Mouse (Mus musculus) CH12.LX (cell line): Measurements from ENCODE around the gene Csn1s2a. TPM values are rescaled to one million over a fixed set of nuclear protein-coding genes. Genes with fewer than 3 reads are reported as not detected.

Experiments used
- DNase-seq: peaks from one replicate; pipeline ENCODE4 v3.0.0-alpha.2; 2013; ENCODE audit errors: extremely low read depth
- H3K27ac ChIP-seq: 2 replicates; pipeline ENCODE4 v1.5.1; 2012; ENCODE audit warnings: low read depth, mild to moderate bottlenecking, control low read depth, moderate library complexity; ENCODE audit not compliant: insufficient read depth
- H3K27me3 ChIP-seq: replicated peaks from 2 replicates; pipeline ENCODE3; 2012; ENCODE audit warnings: inconsistent platforms
- H3K36me3 ChIP-seq, 2 experiments: replicated peaks in 1 of 2; 2 replicates each; pipeline versions ENCODE3 to v1.6.1; 2012; ENCODE audit warnings: inconsistent platforms in 1 of 2, low read length in 1 of 2, mild to moderate bottlenecking in 1 of 2, mixed read lengths in 1 of 2, moderate library complexity in 1 of 2; ENCODE audit not compliant: control insufficient read depth in 1 of 2, insufficient read depth in 1 of 2
- H3K4me1 ChIP-seq, 2 experiments: 2 replicates each; pipeline ENCODE4 v1.6.1; 2012; ENCODE audit warnings: inconsistent platforms in 1 of 2, moderate library complexity in 1 of 2; ENCODE audit not compliant: insufficient read depth in 2 of 2, control insufficient read depth in 1 of 2
- H3K4me2 ChIP-seq: 2 replicates; pipeline ENCODE4 v1.6.1; 2012; ENCODE audit warnings: low read depth, mild to moderate bottlenecking, control low read depth; ENCODE audit not compliant: poor library complexity, insufficient read depth, severe bottlenecking
- H3K4me3 ChIP-seq, 3 experiments: fragments of 150-350 bp in 1 of 3; sonication (generic) in 1 of 3; replicated peaks in 1 of 3; 2 replicates each; pipeline versions ENCODE3 to v1.5.1; 2011 to 2012; ENCODE audit warnings: low read depth in 2 of 3, low read length in 2 of 3, mild to moderate bottlenecking in 2 of 3, moderate library complexity in 2 of 3, control low read depth in 1 of 3, improper control_type of control experiment in 1 of 3, inconsistent platforms in 1 of 3, mixed read lengths in 1 of 3; ENCODE audit not compliant: poor library complexity in 1 of 3
- H3K79me2 ChIP-seq: replicated peaks from 2 replicates; pipeline ENCODE4 v1.6.1; 2012; ENCODE audit warnings: mild to moderate bottlenecking, moderate library complexity; ENCODE audit not compliant: control insufficient read depth, poor library complexity, insufficient read depth, severe bottlenecking; ENCODE audit errors: extremely low read depth
- H3K9ac ChIP-seq: 2 replicates; pipeline ENCODE4 v1.6.1; 2012; ENCODE audit warnings: low read depth, mild to moderate bottlenecking, control low read depth, moderate library complexity; ENCODE audit not compliant: insufficient read depth
- H3K9me3 ChIP-seq: replicated peaks from 2 replicates; pipeline ENCODE3; 2012; ENCODE audit warnings: low read length, inconsistent platforms, mixed read lengths
- CHD2 ChIP-seq: IDR thresholded peaks from 2 replicates; pipeline ENCODE4 v1.6.1; 2011; ENCODE audit warnings: low read length, improper control_type of control experiment
- CTCF ChIP-seq, 2 experiments: IDR thresholded peaks in 1 of 2; conservative IDR thresholded peaks in 1 of 2; 2 replicates each; pipeline ENCODE4 v1.5.1; 2011 to 2012; ENCODE audit warnings: low read depth in 2 of 2, low read length in 2 of 2, improper control_type of control experiment in 1 of 2, inconsistent platforms in 1 of 2, mild to moderate bottlenecking in 1 of 2, moderate library complexity in 1 of 2
- E2F4 ChIP-seq: IDR thresholded peaks from 2 replicates; pipeline ENCODE4 v1.6.1; 2011; ENCODE audit warnings: low read depth, low read length, improper control_type of control experiment; ENCODE audit not compliant: insufficient replicate concordance
- ELF1 ChIP-seq: IDR thresholded peaks from 2 replicates; pipeline ENCODE4 v1.6.1; 2014; ENCODE audit warnings: low read depth, mild to moderate bottlenecking, inconsistent platforms, low read length, improper control_type of control experiment
- GABPA ChIP-seq: IDR thresholded peaks from 2 replicates; pipeline ENCODE4 v1.6.1; 2012; ENCODE audit warnings: low read depth, low read length, improper control_type of control experiment, inconsistent platforms; ENCODE audit not compliant: insufficient replicate concordance
- KAT2A ChIP-seq: IDR thresholded peaks from 2 replicates; pipeline ENCODE4 v1.6.1; 2012; ENCODE audit warnings: low read length, improper control_type of control experiment, inconsistent platforms; ENCODE audit not compliant: insufficient replicate concordance
- SMC3 ChIP-seq: IDR thresholded peaks from 2 replicates; pipeline ENCODE4 v1.6.1; 2011; ENCODE audit warnings: low read depth, low read length, improper control_type of control experiment
- UBTF ChIP-seq: IDR thresholded peaks from 2 replicates; pipeline ENCODE4 v1.6.1; 2012; ENCODE audit warnings: low read depth, mild to moderate bottlenecking, inconsistent platforms, low read length, improper control_type of control experiment, moderate library complexity
- USF1 ChIP-seq: IDR thresholded peaks from 2 replicates; pipeline ENCODE4 v1.6.1; 2014; ENCODE audit warnings: low read depth, mild to moderate bottlenecking, inconsistent platforms, low read length, improper control_type of control experiment
- ZKSCAN1 ChIP-seq: IDR thresholded peaks from 2 replicates; pipeline ENCODE4 v1.6.1; 2012; ENCODE audit warnings: low read depth, inconsistent platforms, low read length, improper control_type of control experiment, borderline replicate concordance
- dilution Hi-C: fragments of 300-500 bp; cut with MboI; formaldehyde crosslinking; loops from 2 replicates; pipeline ENCODE4 v1.14.3; 2020; ENCODE audit warnings: low sequenced_read_pairs; ENCODE audit not compliant: extremely low pct_unique_long_range_greater_than_20kb, extremely low pct_ligation_motif_present
- in situ Hi-C: fragments of 300-500 bp; cut with MboI; formaldehyde crosslinking; loops from 3 replicates; pipeline ENCODE4 v1.14.3; 2019; ENCODE audit warnings: low sequenced_read_pairs, low pct_ligation_motif_present, low pct_unique_long_range_greater_than_20kb, mixed read lengths
- polyA plus RNA-seq: library from polyadenylated mRNA; unstranded; fragments of >175 nt; gene quantifications from 2 replicates; pipeline ENCODE4 v1.2.1, GENCODE M21; 2012; ENCODE audit warnings: low read depth; ENCODE audit not compliant: insufficient read length
- total RNA-seq, 2 experiments: library from RNA; depleted of rRNA; stranded (reverse); fragments of 300-350 nt in 1 of 2; fragments of >200 nt in 1 of 2; gene quantifications; 2 replicates each; pipeline ENCODE4 v1.2.3; 2012 to 2014

Gene Csn1s2a
- total and polyA plus RNA-seq, 3 experiments = not detected

DNA sequence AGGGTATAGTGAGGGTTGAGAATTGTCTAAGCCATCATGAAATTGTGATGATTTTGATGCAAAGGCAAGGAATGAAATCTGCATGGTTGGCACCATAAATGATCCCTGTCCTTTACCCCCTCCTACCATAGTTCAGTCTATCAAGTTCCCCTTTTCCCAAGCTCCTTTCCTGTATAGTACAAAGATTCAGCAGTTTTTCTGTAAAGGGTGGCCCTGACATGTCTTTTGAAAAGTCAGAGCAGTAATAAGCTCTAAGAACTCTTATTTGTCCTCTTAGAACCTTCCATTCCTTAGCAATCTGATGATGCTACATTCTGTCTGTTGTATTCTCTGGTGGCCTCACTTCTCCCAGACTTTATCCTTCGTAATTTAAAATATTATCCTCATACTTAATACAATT is 51.0 kb downstream of the Csn1s2a start, which contains the start of gene Prr27:
Gene Prr27 (plus strand): TSS at position 301 of the 400 bp plus-strand sequence.
- Histone ChIP-seq H3K36me3 (no peaks in the 10 kb centered on the region), H3K4me1 (no peaks in the 10 kb centered on the region), H3K27ac (no peak within 1 kb of the TSS), H3K9me3 (no peaks in the 10 kb centered on the region), H3K27me3 (no peaks in the 10 kb centered on the region)
- in situ Hi-C loops = no loop called here
- no peak for DNase-seq
- no peak for TF ChIP-seq UBTF
- no peak for TF ChIP-seq GABPA
- TF ChIP-seq ELF1 = no peak
- no peak for TF ChIP-seq E2F4
- TF ChIP-seq SMC3 = no peak
- no peak for TF ChIP-seq CHD2
- TF ChIP-seq USF1 = no peak
- TF ChIP-seq ZKSCAN1 = no peak
- TF ChIP-seq CTCF (conservative IDR thresholded peaks at IDR 0.05 in 1 of 2, IDR thresholded peaks at IDR 0.05 in 1 of 2; ENCODE audit: low read depth in 2 of 2, low read length in 2 of 2) = no peak
- TF ChIP-seq KAT2A = no peak
- TF ChIP-seq, all 38 proteins: peak for 0
- Histone ChIP-seq H3K4me3 (no peak within 1 kb of the TSS), H3K79me2 (no peaks in the 10 kb centered on the region), H3K9ac (no peak within 1 kb of the TSS), H3K4me2 (no peak within 1 kb of the TSS)
- dilution Hi-C loops = no loop called here

Other genes starting within 250 kb of the Csn1s2a start
- not detected in 2 replicates for gene Sult1b1, start 236.4 kb upstream of the Csn1s2a start, total RNA-seq (2012; rRNA removed)
- gene Sult1b1, start 236.4 kb upstream of the Csn1s2a start, total RNA-seq (2014; rRNA removed) = not detected in 2 replicates
- gene Sult1b1, start 236.4 kb upstream of the Csn1s2a start, polyA plus RNA-seq = not detected in 2 replicates
- gene Sult1d1, start 205.5 kb upstream of the Csn1s2a start, total RNA-seq (2012; rRNA removed) = not detected in 2 replicates
- gene Sult1d1, start 205.5 kb upstream of the Csn1s2a start, total RNA-seq (2014; rRNA removed) = not detected in 2 replicates
- gene Sult1d1, start 205.5 kb upstream of the Csn1s2a start, polyA plus RNA-seq = not detected in 2 replicates
- not detected in 2 replicates for gene Sult1e1, start 183.0 kb upstream of the Csn1s2a start, total RNA-seq (2012; rRNA removed)
- not detected in 2 replicates for gene Sult1e1, start 183.0 kb upstream of the Csn1s2a start, total RNA-seq (2014; rRNA removed)
- gene Sult1e1, start 183.0 kb upstream of the Csn1s2a start, polyA plus RNA-seq = not detected in 2 replicates
- not detected in 2 replicates for gene Csn1s1, start 108.4 kb upstream of the Csn1s2a start, total RNA-seq (2012; rRNA removed)
- not detected in 2 replicates for gene Csn1s1, start 108.4 kb upstream of the Csn1s2a start, total RNA-seq (2014; rRNA removed)
- gene Csn1s1, start 108.4 kb upstream of the Csn1s2a start, polyA plus RNA-seq = not detected in 2 replicates
- not detected in 2 replicates for gene Csn2, start 74.9 kb upstream of the Csn1s2a start, total RNA-seq (2012; rRNA removed)
- gene Csn2, start 74.9 kb upstream of the Csn1s2a start, total RNA-seq (2014; rRNA removed) = 0.24 and 0.26 TPM in 2 replicates
- not detected in 2 replicates for gene Csn2, start 74.9 kb upstream of the Csn1s2a start, polyA plus RNA-seq
- gene Csn1s2b, start 33.5 kb downstream of the Csn1s2a start, total RNA-seq (2012; rRNA removed) = not detected in 2 replicates
- gene Csn1s2b, start 33.5 kb downstream of the Csn1s2a start, total RNA-seq (2014; rRNA removed) = not detected in 2 replicates
- not detected in 2 replicates for gene Csn1s2b, start 33.5 kb downstream of the Csn1s2a start, polyA plus RNA-seq
- not detected in 2 replicates for gene Prr27, start 51.1 kb downstream of the Csn1s2a start, total RNA-seq (2012; rRNA removed)
- not detected in 2 replicates for gene Prr27, start 51.1 kb downstream of the Csn1s2a start, total RNA-seq (2014; rRNA removed)
- not detected in 2 replicates for gene Prr27, start 51.1 kb downstream of the Csn1s2a start, polyA plus RNA-seq
- not detected in 2 replicates for gene Odam, start 110.5 kb downstream of the Csn1s2a start, total RNA-seq (2012; rRNA removed)
- not detected in 2 replicates for gene Odam, start 110.5 kb downstream of the Csn1s2a start, total RNA-seq (2014; rRNA removed)
- gene Odam, start 110.5 kb downstream of the Csn1s2a start, polyA plus RNA-seq = not detected in 2 replicates
- 29.9 and 31.5 TPM in 2 replicates for gene Csn3, start 151.0 kb downstream of the Csn1s2a start, total RNA-seq (2012; rRNA removed)
- 13.3 and 16.4 TPM in 2 replicates for gene Csn3, start 151.0 kb downstream of the Csn1s2a start, total RNA-seq (2014; rRNA removed)
- 7.2 and 8.1 TPM in 2 replicates for gene Csn3, start 151.0 kb downstream of the Csn1s2a start, polyA plus RNA-seq
- not detected in 2 replicates for gene 2310003L06Rik, start 194.9 kb downstream of the Csn1s2a start, total RNA-seq (2012; rRNA removed)
- 0.19 and 0.32 TPM in 2 replicates for gene 2310003L06Rik, start 194.9 kb downstream of the Csn1s2a start, total RNA-seq (2014; rRNA removed)
- not detected in 2 replicates for gene 2310003L06Rik, start 194.9 kb downstream of the Csn1s2a start, polyA plus RNA-seq
- gene Gm28434, start 194.9 kb downstream of the Csn1s2a start, total RNA-seq (2012; rRNA removed) = not detected in 2 replicates
- gene Gm28434, start 194.9 kb downstream of the Csn1s2a start, total RNA-seq (2014; rRNA removed) = not detected in 2 replicates
- not detected in 2 replicates for gene Gm28434, start 194.9 kb downstream of the Csn1s2a start, polyA plus RNA-seq
- not detected in 2 replicates for gene Cabs1, start 204.9 kb downstream of the Csn1s2a start, total RNA-seq (2012; rRNA removed)
- gene Cabs1, start 204.9 kb downstream of the Csn1s2a start, total RNA-seq (2014; rRNA removed) = not detected in 2 replicates
- not detected in 2 replicates for gene Cabs1, start 204.9 kb downstream of the Csn1s2a start, polyA plus RNA-seq
- not detected in 2 replicates for gene Smr3a, start 228.0 kb downstream of the Csn1s2a start, total RNA-seq (2012; rRNA removed)
- gene Smr3a, start 228.0 kb downstream of the Csn1s2a start, total RNA-seq (2014; rRNA removed) = not detected in 2 replicates
- gene Smr3a, start 228.0 kb downstream of the Csn1s2a start, polyA plus RNA-seq = not detected in 2 replicates